Mouse (Mus musculus): Measurements from ENCODE around the gene Plscr2.
"Not testable (repeated sequence)": the region's sequence is repeated elsewhere in the genome, so short reads cannot be mapped to it uniquely, and the experiment has no call there.

Gene Plscr2

GRCm38 (mm10) chr9:92273271-92273670, 2.1 kb upstream of the Plscr2 start:
- ATAC-seq (ENCODE audit: insufficient number of reproducible peaks, low FRiP score, low TSS enrichment): no peak

- ATAC-seq (ENCODE audit: insufficient number of reproducible peaks, low FRiP score, low TSS enrichment): no peak
Observed at GRCm38 (mm10) chr9:92273956-92274762, 1.2 kb upstream of the Plscr2 start.

- ATAC-seq (ENCODE audit: insufficient number of reproducible peaks, low FRiP score, low TSS enrichment): no peak
Observed at GRCm38 (mm10) chr9:92276360-92276759, 958 bp downstream of the Plscr2 start.

- ATAC-seq (ENCODE audit: insufficient number of reproducible peaks, low FRiP score, low TSS enrichment): no peak
Observed at GRCm38 (mm10) chr9:92280048-92280447, 4.6 kb downstream of the Plscr2 start.

- no peak for ATAC-seq (ENCODE audit: insufficient number of reproducible peaks, low FRiP score, low TSS enrichment)
Observed at GRCm38 (mm10) chr9:92282563-92283171, 7.3 kb downstream of the Plscr2 start.

GRCm38 (mm10) chr9:92289675-92290074, 14.3 kb downstream of the Plscr2 start:
- no peak for ATAC-seq (ENCODE audit: insufficient number of reproducible peaks, low FRiP score, low TSS enrichment)

- ATAC-seq (ENCODE audit: insufficient number of reproducible peaks, low FRiP score, low TSS enrichment): no peak
Observed at GRCm38 (mm10) chr9:92292169-92292568, 16.8 kb downstream of the Plscr2 start.

GRCm38 (mm10) chr9:92292922-92293321, 17.5 kb downstream of the Plscr2 start:
- ATAC-seq (ENCODE audit: insufficient number of reproducible peaks, low FRiP score, low TSS enrichment): no peak

GRCm38 (mm10) chr9:92293560-92294548, 18.5 kb downstream of the Plscr2 start:
- no peak for ATAC-seq (ENCODE audit: insufficient number of reproducible peaks, low FRiP score, low TSS enrichment)

GRCm38 (mm10) chr9:92298288-92298687, 22.9 kb downstream of the Plscr2 start:
- ATAC-seq (ENCODE audit: insufficient number of reproducible peaks, low FRiP score, low TSS enrichment): no peak

GRCm38 (mm10) chr9:92301213-92301612, 25.8 kb downstream of the Plscr2 start:
- ATAC-seq (ENCODE audit: insufficient number of reproducible peaks, low FRiP score, low TSS enrichment): no peak

GRCm38 (mm10) chr9:92305075-92305474, 29.7 kb downstream of the Plscr2 start:
- no peak for ATAC-seq (ENCODE audit: insufficient number of reproducible peaks, low FRiP score, low TSS enrichment)

- ATAC-seq (ENCODE audit: insufficient number of reproducible peaks, low FRiP score, low TSS enrichment): no peak
Observed at GRCm38 (mm10) chr9:92305620-92306220, 30.3 kb downstream of the Plscr2 start.

GRCm38 (mm10) chr9:92309077-92309476, 33.7 kb downstream of the Plscr2 start, which contains the start of gene 1700057G04Rik:
TSS of gene 1700057G04Rik (plus strand) at chr9:92309377.
- no peak for ATAC-seq (ENCODE audit: insufficient number of reproducible peaks, low FRiP score, low TSS enrichment)

- ATAC-seq (ENCODE audit: insufficient number of reproducible peaks, low FRiP score, low TSS enrichment): no peak
Observed at GRCm38 (mm10) chr9:92316791-92317190, 41.4 kb downstream of the Plscr2 start.

- not testable (repeated sequence) for ATAC-seq (ENCODE audit: insufficient number of reproducible peaks, low FRiP score, low TSS enrichment)
Observed at GRCm38 (mm10) chr9:92325936-92326335, 50.5 kb downstream of the Plscr2 start.

GRCm38 (mm10) chr9:92326813-92327212, 51.4 kb downstream of the Plscr2 start:
- ATAC-seq (ENCODE audit: insufficient number of reproducible peaks, low FRiP score, low TSS enrichment): no peak

- ATAC-seq (ENCODE audit: insufficient number of reproducible peaks, low FRiP score, low TSS enrichment): no peak
Observed at GRCm38 (mm10) chr9:92331383-92331782, 56.0 kb downstream of the Plscr2 start.

GRCm38 (mm10) chr9:92334845-92335244, 59.4 kb downstream of the Plscr2 start:
- ATAC-seq (ENCODE audit: insufficient number of reproducible peaks, low FRiP score, low TSS enrichment): no peak

GRCm38 (mm10) chr9:92335277-92335818, 59.9 kb downstream of the Plscr2 start:
- no peak for ATAC-seq (ENCODE audit: insufficient number of reproducible peaks, low FRiP score, low TSS enrichment)
